Mouse (Mus musculus) kidney, postnatal 25 days (tissue): ENCODE data around the gene Spaca3.

Experiments used
- DNase-seq, 2 experiments: peaks; one replicate each; pipeline ENCODE4 v3.0.0; 2021; ENCODE audit warnings: mixed read lengths in 2 of 2

Gene Spaca3

DNA sequence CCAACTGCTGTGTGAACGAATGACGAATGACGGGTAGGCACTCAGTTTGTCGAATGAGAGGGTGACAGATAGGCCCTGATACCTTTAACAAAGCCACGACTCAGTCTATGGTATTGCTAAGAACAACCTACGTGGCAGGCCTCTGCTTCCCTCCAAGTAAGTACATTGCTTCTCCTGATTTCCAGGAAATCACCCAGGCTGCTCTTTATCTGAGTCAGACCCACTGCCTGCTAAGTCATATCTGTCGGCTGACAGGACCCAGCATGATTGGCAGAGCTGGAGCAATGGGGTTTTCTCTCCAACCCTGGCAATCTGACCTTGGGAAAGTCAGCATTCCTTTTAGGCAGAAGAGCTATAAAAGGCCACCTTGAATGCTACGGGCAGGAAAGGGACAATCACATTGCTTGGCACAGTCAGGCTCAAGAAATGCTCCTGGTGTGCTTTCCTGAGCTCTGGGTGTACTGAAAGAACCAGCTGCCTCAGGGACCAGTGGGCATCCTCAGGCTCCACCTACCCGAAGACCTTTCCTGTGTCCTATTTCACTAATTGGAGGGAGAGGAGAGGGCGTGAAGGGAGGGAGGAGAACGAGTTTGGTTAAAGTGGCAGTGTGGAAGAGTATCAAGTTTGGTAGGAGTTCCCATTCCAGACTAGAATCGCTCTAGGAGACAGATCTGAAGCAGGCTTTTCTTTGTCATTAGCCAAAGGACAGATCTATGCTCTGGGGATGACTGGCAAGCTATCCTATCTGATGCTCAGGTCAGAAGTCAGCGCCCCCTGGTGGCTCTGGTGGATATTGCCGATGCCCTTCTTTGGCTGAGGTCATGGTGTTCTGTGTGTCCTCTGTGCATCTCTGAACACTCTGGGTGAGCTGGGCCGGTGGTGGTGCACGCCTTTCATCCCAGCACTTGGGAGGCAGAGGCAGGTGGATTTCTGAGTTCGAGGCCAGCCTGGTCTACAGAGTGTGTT lies 14.6 kb downstream of the Spaca3 start:
- DNase-seq, result peak; percentile 60 to 70

DNA sequence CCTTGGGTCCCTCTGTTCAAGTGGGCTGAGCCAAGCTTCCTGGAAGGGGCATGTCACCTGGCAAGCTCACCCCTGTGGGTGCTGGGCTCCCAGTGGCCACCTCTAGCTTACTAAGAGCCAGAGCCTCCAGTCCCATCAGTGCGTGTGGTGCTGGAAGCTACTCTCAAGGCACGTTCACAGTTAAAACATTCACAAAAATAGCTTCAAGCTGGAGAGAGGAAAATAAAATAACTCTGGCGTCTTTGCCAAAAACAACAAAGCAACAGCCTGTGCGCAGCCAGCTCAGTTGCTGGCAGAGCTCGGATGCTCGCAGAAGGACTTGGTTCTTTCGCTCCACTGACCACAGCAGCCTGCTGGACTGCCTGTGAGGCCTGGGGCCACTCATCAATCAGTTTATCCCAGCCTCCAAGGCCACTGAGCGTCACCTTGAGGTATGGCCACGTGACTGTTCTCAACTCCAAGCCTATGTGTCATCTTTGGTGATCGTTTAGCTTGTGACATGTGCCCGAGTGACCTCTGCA lies 19.0 kb downstream of the Spaca3 start:
- DNase-seq, result peak; percentile 60 to 91

DNA sequence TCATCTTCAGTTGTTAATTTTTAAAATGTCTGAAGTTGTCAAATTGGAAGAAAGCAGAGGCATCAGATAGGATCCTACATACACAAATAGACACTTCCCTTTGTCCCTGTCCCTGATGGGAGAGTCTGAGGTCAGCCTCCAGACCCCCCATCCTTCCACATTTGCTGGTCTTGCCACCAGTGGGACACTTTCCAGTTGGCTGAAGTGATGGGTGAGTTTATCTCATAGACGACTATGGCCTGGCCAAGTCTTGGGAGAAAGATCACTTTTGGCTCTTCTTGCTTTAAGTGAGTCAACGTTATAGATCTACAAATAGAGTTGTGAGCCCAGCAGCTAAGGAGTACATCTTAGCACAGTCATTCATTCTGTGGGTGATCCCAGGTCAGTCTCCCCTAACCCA lies 19.9 kb downstream of the Spaca3 start:
- DNase-seq, result no peak

DNA sequence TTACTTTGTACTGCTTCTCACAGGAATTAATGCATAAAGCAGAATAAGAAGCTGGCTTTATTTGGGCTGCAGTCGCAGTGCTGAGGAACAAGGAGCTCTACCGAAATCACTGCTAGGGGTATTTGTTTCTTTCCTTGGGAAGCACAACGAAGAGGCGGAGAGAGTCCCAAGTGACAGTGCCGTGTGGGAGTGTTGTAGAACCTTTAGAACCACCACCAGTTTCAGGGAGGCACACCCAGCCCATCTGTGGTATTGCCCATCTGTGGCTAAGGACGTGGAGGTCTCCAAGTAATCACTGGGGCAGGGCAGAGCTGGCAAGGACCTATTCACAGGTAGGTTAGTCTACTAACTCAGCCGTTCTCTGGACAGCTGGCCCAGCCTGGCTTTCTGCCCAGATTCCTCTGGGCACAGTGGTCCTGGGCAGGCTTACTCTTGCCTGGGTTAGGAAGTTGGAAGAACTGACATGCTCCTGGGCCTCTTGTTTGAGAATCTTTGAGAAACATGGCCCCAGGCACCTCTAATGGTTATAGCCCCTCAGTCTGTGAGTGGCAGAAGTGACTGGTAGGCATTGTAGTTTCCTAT lies 24.2 kb downstream of the Spaca3 start:
- peak in 1 of 2 experiments; percentile 14 for DNase-seq

DNA sequence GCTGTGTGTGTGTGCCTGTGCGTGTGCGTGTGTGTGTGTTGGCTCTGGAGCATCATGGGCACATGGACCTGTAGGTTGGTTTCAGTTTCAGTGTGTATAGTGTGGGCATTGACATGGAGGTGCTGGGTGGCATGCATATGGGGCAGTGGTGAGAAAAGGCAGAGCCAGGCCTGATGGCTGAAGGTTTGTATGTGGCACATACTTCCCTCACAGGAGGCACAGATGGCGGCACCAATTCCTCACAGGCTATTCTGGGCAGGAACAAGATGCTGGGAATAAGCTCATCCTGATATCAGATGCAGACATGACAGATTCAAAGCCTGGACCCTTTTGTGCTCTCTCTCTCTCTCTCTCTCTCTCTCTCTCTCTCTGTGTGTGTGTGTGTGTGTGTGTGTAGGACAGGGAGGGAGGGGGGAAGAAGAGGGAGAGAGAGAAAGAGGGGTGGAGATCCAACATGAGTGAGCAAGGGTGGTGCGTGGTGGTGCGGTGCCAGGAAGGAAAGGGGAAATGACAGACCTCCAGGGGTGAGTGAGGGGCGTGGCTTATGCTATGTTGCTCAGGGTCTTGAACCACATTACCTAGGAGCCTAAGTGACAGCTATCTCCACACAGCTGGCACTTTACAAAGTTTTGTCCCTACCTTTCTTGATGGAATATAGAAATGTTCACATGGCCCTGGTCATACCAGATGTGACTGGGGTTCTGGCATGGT lies 26.5 kb downstream of the Spaca3 start:
- DNase-seq, result no peak

DNA sequence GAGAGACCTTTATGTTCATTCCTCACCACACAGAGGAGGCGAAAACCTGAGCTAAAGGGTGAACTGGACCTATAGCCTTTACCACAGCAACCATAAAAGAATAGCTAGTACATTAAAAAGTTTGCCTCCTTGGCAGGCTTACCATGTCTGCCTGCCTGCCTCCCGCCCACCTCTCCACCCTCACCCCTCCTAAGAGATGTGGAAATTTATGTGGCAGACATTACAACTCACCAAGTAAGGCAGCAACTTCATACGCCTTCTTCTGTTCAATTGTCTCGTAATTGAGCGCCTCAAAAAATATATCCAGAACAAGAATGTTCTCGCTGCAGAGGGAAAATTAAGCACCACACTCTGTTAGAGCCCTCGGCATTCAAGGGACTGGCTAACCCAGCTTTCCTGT lies 28.2 kb downstream of the Spaca3 start:
- DNase-seq, result no peak

DNA sequence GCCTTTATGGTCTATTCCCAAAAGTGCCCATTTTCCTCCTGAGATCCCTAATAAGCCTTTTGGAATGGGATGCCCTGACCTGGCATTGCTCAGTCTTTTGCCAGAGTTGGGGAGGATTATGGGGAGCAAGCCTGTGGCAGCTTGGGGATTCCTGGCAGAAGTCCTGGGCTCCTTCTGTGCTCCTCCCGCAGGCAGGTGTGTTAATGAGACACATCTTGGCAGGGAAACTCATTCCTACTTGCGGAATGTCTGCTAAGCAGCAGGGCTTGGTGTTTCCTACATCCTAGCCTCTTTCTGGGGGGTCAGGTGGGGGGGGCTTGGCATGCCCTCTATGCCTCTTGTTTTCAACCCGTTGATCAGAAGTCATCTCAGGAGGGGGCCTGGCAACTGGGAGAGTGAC lies 28.9 kb downstream of the Spaca3 start:
- no peak for DNase-seq

DNA sequence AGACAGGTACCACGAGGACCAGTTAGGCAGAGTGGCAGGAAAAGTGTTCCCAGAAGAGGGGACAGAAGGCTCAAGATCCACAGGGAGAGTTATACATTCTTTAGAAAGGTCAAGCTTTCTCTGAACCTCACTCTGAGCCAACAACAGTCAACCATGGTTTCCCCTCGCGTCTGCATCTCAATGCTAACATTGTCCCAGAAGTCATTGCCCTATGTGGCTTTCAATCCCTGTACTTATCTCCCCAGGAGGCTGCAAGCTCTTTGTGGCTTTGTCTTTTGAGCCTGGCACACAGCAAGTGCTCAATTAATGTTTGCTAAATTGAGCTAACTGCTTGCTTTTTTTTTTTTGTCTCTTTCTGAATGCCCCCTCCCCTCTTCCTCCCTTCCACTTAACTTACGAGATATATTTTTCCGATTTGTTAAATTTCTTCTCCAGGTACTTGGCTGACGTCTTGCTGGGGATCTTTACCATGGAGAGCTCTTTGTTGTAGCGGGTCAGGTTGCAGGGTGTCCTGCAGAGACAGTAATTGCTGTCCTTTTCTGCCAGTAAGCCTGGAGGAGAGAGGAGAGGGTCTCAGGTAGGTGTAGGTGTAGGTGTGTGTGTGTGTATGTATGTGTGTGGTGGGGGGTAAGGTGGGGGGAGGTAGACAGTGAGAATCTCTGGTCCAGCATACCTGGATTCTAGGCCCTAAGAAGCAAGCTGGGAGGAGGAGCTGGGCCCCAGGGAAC lies 31.3 kb downstream of the Spaca3 start:
- DNase-seq, result no peak

DNA sequence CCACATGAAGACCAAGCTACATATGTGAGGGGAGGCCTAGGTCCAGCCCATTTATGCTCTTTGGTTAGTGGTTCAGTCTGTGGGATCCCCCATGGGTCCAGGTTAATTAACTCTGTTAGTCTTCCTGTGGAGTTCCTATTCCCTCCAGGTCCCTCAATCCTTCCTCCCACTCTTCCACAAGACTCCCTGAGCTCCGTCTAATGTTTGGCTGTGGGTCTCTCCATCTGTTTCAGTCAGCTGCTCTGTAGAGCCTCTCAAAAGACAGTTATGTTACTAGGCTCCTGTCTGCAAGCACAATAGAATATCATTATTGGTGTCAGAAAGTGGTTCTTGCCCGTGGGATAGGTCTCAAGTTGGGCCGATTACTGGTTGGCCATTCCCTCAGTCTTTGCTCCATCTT lies 37.7 kb downstream of the Spaca3 start:
- DNase-seq, result no peak

DNA sequence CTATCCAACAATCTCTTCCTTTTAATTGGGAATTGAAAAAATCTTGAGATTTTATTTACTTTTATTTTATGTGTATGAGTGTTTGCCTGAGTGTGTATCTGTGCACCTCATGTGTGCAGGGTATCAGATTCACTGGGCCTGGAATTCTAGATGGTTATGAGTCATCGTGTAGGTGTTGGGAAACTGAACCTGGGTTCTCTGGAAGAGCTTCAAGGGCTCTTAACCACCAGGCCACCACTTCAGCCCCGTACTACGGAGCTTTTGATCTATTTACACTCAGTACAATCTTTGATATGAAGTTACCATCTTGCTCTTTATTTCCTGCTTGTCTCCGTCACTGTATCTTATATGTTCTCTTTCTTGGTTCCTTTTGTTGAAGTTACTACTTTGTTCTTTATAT lies 42.4 kb downstream of the Spaca3 start:
- no peak for DNase-seq

DNA sequence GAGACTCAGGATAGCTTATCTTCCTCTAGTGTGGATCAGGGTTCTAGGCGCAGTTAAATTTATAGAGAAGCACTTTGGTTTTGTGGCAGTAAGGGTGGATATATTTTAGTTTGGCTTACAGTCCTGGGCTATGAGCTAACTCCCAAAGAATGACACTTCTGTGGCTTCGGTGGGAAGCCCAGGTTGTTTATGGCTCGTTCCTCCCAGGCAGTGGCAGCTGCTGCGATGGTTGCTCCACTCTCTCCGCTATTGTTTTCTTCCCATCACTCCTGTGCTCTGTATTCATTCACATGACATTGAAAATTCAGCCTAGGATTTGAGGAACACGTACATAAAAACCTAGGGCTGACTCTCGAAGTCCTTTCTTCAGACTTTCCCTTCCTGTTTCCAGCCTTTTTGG lies 44.5 kb downstream of the Spaca3 start:
- DNase-seq, result no peak

DNA sequence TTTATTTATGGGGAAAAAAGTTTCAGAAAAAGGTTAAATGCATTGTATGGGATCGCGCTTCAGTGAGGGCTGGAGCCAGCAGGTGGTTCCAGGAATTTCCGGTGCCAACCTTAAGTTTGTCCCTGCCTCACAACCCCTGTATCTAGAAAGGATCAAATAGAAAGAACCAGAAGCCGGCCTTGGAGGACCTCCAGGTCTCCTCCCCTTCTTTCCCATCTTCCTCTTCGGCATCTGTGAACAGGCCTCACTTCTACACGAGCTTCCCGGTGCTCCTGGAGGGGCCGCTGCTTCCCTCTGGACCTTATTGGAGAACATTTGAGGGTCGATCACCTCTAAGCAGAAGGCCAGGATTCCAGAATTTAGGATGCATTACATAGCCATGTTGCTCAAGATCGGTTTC lies 45.3 kb downstream of the Spaca3 start:
- no peak for DNase-seq

DNA sequence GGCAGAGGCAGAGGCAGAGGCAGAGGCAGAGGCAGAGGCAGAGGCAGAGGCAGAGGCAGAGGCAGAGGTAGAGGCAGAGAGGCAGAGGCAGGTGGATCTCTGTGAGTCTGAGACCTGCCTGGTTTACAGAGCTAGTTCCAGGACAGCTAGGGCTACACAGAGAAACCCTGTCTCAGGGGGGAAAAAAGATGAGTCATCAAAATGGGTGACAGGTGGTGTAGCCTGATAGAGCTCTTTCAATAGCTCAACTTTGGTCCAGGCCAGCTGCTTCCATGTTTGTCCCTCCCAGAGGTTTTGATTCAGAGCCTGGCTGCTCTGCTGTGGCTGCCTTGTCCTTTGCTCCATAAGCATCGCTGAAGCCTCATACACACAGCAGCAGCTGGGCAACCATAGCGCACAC lies 46.4 kb downstream of the Spaca3 start:
- DNase-seq, result no peak

DNA sequence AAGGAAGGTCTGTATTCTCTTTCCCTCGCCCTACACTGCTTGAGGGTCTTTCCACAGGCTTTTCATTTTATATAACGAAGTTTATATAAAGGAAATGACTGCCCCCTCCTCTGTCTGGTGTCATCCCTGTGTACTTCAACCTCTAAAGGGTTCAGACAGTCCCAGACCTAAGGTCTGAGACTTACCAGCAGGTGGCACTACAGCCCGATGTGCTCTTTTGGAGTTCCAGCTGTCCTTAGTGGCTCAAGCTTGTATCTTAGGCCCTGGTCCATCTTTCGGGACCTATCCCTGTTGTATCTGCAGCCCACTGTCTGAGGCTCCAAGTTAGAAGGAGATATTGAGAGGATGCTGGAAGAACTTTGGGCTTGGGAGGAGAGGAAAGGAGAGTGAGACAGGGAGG lies 48.3 kb downstream of the Spaca3 start:
- peak; percentile 55 to 77 for DNase-seq

DNA sequence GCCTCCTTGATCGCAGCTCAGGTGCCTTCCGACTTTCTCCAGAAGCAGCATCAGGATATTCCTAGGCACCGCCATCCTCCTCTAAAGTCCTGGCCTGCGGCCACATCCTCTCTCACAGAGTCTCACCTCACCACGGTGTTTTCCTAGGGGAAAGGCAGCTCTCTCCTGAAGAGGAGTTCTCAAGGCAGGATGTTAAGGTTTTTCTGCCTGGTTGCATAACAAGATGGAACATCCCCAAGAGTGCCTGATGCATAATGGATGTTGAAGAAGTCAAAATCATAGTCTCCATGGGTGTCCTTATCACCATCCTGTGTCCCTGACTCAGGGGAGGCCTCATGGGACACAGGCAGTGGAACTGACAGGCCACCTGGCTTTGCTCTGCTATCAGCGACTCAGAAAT lies 49.7 kb downstream of the Spaca3 start:
- no peak for DNase-seq

DNA sequence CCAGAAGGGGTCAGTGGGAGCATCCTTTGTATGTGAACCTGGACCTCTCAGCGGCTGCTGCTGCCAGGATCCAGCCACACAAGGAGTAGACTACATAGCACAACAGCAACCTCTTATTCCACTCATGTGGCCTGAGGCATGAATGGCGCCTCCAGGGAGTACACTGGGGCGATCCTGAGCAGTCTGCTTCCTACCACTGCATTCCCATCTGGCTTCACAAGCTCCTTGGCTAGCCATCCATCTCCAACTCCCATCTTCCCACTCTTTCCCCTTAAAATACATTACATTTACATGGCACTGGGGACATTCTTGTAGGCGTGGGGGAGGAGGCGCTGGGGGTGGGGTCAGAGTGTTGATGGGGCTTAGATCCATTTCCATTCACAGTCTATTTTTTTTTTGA lies 54.6 kb downstream of the Spaca3 start:
- DNase-seq, result no peak

DNA sequence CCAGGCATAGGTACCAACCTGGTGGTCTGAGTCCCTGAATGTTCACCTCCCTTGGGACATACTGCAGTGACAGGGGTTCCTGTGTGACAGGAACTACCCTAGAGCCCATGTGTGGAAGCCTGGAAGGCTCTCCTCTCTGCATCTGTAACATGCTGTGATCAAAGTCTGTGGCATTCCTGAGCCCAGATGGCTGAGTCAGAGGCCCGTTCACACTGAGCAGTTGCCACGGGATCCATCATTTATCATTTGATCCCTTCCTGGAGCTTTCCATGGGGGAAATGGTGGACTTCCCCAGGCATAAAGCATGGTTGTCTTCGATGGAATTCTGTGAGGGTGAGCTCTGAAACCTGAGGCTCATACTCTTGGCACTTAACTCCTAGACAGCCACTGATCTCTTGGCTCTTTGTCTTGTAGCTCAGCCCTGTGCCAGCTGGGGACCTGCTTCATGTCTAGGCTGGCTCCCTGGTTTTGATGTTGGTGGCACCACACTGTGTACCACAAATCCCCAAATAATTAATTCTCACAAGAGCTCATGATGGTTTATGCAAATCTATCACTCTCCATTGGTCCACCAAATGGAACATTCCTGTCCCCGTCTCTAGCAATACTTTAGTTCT lies 55.4 kb downstream of the Spaca3 start:
- no peak for DNase-seq
